Mouse (Mus musculus) myocyte (in vitro differentiated cells): ENCODE results near the gene Myef2.

ENCODE experiments used
- CEBPB ChIP-seq: IDR thresholded peaks from 2 replicates; pipeline ENCODE4 v1.6.1; 2011; ENCODE audit warnings: mild to moderate bottlenecking, moderate library complexity; ENCODE audit not compliant: poor library complexity, insufficient read depth, severe bottlenecking
- E2F4 ChIP-seq: IDR thresholded peaks from one replicate; pipeline ENCODE4 v1.6.1; 2011; ENCODE audit warnings: mild to moderate bottlenecking, control low read depth, moderate library complexity; ENCODE audit not compliant: insufficient read depth
- MYOD1 ChIP-seq, 3 experiments: IDR thresholded peaks; one replicate each; pipeline ENCODE4 v1.6.1; 2011; ENCODE audit warnings: control low read depth in 2 of 3, low read depth in 2 of 3, mild to moderate bottlenecking in 2 of 3, moderate library complexity in 1 of 3; ENCODE audit not compliant: insufficient read length in 2 of 3, control insufficient read depth in 1 of 3
- POLR2A ChIP-seq: IDR thresholded peaks from one replicate; pipeline ENCODE4 v1.6.1; 2011; ENCODE audit warnings: low read depth, mild to moderate bottlenecking, control low read depth, moderate library complexity; ENCODE audit not compliant: insufficient read length
- POLR2AphosphoS2 ChIP-seq: IDR thresholded peaks from one replicate; pipeline ENCODE4 v1.6.1; 2011; ENCODE audit warnings: low read depth, control low read depth; ENCODE audit not compliant: insufficient read length
- TCF12 ChIP-seq: IDR thresholded peaks from one replicate; pipeline ENCODE4 v1.6.1; 2011; ENCODE audit warnings: mild to moderate bottlenecking, control low read depth; ENCODE audit not compliant: poor library complexity, insufficient read depth, severe bottlenecking
- USF1 ChIP-seq: IDR thresholded peaks from one replicate; pipeline ENCODE4 v1.6.1; 2011; ENCODE audit warnings: low read depth, mild to moderate bottlenecking, control low read depth, moderate library complexity

- TF ChIP-seq USF1 (no peak), POLR2AphosphoS2 (no peak), POLR2A (no peak), E2F4 (no peak), MYOD1 (IDR thresholded peaks at IDR 0.05; ENCODE audit: control insufficient read depth in 1 of 3, insufficient read length in 2 of 3, low read depth in 2 of 3) (no peak), CEBPB (no peak), TCF12 (no peak)
Observed at GRCm38 (mm10) chr2:125154294-125154693, 30.8 kb upstream of the Myef2 start.
